8 mouse cellular contexts compared by ENCODE assay signal in the genomic region with DNA sequence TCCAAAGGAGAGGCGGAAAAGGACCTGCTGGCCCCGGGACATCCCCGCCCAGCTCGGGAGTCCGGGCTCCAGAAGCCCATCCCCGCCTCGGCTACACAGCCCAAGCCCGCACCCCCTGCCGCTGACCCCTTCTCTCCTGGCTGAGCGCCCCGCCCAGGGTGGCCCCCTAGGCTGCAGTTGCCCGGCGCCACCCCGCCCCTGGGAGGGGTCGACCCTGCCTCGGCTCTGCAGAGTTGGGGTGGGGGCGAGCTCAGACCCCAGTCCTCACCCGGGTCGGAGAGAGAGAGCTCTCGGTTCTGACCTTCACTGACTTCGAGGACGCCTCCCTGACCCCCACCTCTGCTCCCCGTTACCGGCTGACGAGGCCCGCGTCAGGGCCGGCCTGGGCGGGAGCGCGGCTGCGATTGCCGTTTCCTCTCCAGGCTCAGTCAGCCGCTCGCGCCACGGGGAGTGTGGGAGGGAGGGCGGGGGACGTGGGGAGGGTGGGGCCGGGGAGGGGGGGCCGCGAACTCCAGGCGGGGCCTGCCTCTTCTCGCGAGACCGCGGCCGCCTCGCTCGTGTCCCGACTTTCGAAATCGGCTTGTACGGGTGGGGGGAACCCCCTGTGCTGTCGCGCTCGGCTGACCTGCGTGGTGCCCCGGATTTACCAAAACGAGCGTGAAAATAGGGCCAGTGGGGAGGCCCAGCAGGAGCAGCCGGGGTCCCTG. TPM values are rescaled to one million over a fixed set of nuclear protein-coding genes. Genes with fewer than 3 reads are reported as not detected.
DNase-seq lines count a peak whose midpoint lies in the region; ATAC-seq and TF ChIP-seq lines count a peak whose summit lies in the region.

TSS of gene Ggnbp2 (minus strand) at position 481 of the 707 bp plus-strand sequence.

- H3K4me1 ChIP-seq in hindbrain, postnatal 0 days (ENCODE audit: insufficient read depth, low read length) = 0 out of 2 replicates have a peak, but pooled peaks cover 6% of the 10 kb centered on the region
- peaks cover 40% of the 10 kb centered on the region for H3K4me1 ChIP-seq in megakaryocyte, embryonic 14.5 days

- intact Hi-C loops in gastrocnemius, adult 2 months (cut with DNase I) = loop anchor here (2.0 to 10.0 kb wide), 2 partner anchors 42 to 264 kb away; partner anchors contain the start of gene Dhrs11

- H3K9me3 ChIP-seq in hindbrain, postnatal 0 days (ENCODE audit: low read length) = no peaks in the 10 kb centered on the region
- no peaks in the 10 kb centered on the region for H3K9me3 ChIP-seq in megakaryocyte, embryonic 14.5 days

- peak within 1 kb of the TSS; percentile 100 for H3K27ac ChIP-seq in gastrocnemius, adult 2 months
- peak within 1 kb of the TSS; percentile 100 for H3K27ac ChIP-seq in hindbrain, postnatal 0 days

- H3K4me2 ChIP-seq in hindbrain, postnatal 0 days (ENCODE audit: low read depth, low read length) = peak within 1 kb of the TSS; percentile 97

- peak within 1 kb of the TSS; percentile 97 for H3K9ac ChIP-seq in hindbrain, postnatal 0 days (replicated peaks; ENCODE audit: low read length)

- H3K27me3 ChIP-seq in hindbrain, postnatal 0 days (ENCODE audit: insufficient read depth, low read length) = no peaks in the 10 kb centered on the region
- no peaks in the 10 kb centered on the region for H3K27me3 ChIP-seq in megakaryocyte, embryonic 14.5 days (replicated peaks)

- peak within 1 kb of the TSS; percentile 85 for H3K4me3 ChIP-seq in gastrocnemius, adult 2 months
- peak within 1 kb of the TSS; percentile 94 for H3K4me3 ChIP-seq in hindbrain, postnatal 0 days (ENCODE audit: low read length)
- peak within 1 kb of the TSS; percentile 93 for H3K4me3 ChIP-seq in megakaryocyte, embryonic 14.5 days (replicated peaks)

- H3K36me3 ChIP-seq in hindbrain, postnatal 0 days (ENCODE audit: insufficient read depth, low read length) = no peaks in the 10 kb centered on the region
- H3K36me3 ChIP-seq in megakaryocyte, embryonic 14.5 days (replicated peaks; ENCODE audit: low read length) = peaks cover 28% of the 10 kb centered on the region

- WGBS in hindbrain, postnatal 0 days = under 1% methylated on average over 47 of the region's 62 CpGs

- DNase-seq in WW6 (ENCODE audit: low read depth, low spot score) = peak; percentile 93
- peak; percentile 82 to 89 for DNase-seq in cerebellum, postnatal 4 days (ENCODE audit: low spot score in 2 of 2)
- DNase-seq in gastrocnemius, adult 2 months = peak; percentile 97
- DNase-seq in hindbrain, postnatal 0 days (ENCODE audit: low spot score) = peak; percentile 96
- peak; percentile 83 to 87 for DNase-seq in left cerebral cortex, adult 8-10 months (ENCODE audit: low spot score in 2 of 2)
- DNase-seq in right cerebral cortex, postnatal 10 days (ENCODE audit: low spot score in 2 of 2) = peak; percentile 94 to 95
- DNase-seq in urinary bladder, postnatal 25 days (ENCODE audit: low spot score) = peak; percentile 91

- TF ChIP-seq CTCF in gastrocnemius, adult 2 months (IDR thresholded peaks at IDR 0.05) = no peak
- TF ChIP-seq CTCF in hindbrain, postnatal 0 days (IDR thresholded peaks at IDR 0.05; ENCODE audit: low read depth) = no peak

- ATAC-seq in hindbrain, postnatal 0 days = peak; percentile 90

RNA-seq across cellular contexts. Expression of gene Ggnbp2, which starts in this region (rescaled TPM):
- total RNA-seq in gastrocnemius, adult 2 months (2021) = 10 to 100 TPM; 35.5 to 45.7 TPM
- total RNA-seq in hindbrain, postnatal 0 days (2014; rRNA removed) = 33.3 and 41.6 TPM in 2 replicates
- 63.5 and 65.2 TPM in 2 replicates for polyA plus RNA-seq in hindbrain, postnatal 0 days (2015; fragmentation: Nextera tagmentation; extraction: Ambion mirVana)
- 100 to 1,000 TPM in 1 of 4 experiments, 10 to 100 TPM in 3; 88.0 to 102 (median 97.7) TPM for total RNA-seq in left cerebral cortex, adult 8-10 months (2022)
- 2.2 and 30.3 TPM in 2 replicates for polyA plus RNA-seq in megakaryocyte, embryonic 14.5 days (2012; ENCODE audit: insufficient read depth, low replicate concordance)

Comparison
In these comparisons a context has a peak if more than half of its experiments do, and no peak if none do; other contexts are left out.
1. Peak in every context shown above with its lines: DNase-seq, ATAC-seq, H3K4me3 ChIP-seq and H3K27ac ChIP-seq.